Mouse (Mus musculus) adrenal gland, adult (tissue): ENCODE measurements around the gene Krtap8-1.

Source experiments
- DNase-seq, 2 experiments: peaks; one replicate each; pipeline ENCODE4 v3.0.0; 2022 to 2023; ENCODE audit warnings: low spot score in 1 of 2; ENCODE audit not compliant: inconsistent age in 2 of 2

Gene Krtap8-1

DNA sequence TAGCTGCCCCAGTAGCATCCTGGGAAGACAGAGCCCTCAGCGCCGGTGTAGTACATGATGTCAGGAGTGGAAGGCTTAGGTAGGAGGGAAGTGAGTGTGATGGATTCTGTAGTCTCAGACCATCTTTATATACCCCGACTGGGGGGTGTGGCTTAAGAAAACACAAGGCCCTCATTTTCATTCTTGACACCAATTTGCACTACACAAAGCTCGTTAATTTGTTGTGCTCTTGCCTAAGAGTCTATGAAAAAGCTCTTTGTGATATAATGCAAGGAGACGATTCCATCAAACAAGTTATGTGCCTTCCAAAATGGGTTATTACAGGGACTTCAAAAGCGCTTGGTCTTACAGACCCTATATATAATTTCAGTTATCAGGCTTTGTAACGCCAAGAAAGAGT lies at the start of gene Krtap8-1:
Krtap8-1 (minus strand) TSS at position 101 of the 400 bp plus-strand sequence.
- DNase-seq: no peak

DNA sequence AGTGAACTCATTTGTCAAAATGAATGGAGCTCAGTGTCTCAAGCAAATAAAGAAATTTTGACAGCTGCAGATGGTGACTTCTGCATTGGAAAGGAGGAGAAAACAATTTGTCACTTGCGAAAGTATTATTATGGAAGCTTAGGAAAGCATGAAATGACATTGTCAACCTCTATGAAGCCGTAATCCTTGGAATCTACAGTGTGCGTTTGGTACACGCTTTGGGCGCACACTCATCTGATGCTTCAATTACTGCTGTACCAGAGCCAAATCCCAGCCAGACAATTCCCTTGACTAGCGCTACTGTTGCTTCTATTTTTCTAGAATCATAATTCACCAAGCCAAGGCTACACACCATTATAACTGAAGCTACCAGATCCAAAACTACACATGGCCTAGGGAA lies 49.6 kb upstream of the Krtap8-1 start:
- DNase-seq: no peak

DNA sequence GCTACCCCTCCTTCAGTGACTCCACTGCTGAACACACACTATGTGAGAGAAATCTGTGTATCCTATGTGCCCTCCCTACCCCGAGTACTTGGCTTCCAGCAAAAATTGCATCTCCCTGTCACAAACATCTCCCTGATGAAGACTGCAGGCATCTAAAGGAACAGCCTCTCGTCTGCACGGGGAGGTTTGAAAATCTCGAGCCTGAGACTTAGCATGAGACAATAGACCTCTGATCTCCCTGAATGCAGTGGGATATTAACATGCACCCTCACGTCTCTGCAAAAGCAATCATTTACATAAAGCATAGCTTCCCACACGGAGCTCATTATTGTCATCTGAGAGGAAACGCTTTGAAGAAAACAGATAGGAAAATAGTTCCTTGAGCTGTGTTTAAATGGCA lies 42.8 kb upstream of the Krtap8-1 start:
- no peak for DNase-seq

DNA sequence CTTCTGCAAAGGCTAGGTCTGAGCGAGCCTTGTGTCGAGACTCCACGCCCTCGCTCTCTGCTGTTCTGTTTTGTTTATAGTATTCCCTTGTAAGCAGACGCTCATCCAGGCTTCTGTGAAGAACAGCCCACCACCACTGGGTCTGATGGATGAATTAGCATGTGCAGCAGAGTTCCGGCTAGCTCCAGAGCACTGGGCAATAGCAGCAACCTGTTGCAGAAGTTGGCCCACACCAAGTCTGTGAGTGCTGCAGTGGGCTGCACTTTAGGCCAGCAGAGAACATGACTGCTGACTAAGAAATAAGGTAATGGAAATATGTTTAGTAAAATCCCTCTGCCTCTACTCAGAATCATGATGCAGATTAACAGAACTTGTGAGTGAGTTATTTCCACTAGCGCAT lies 42.1 kb upstream of the Krtap8-1 start:
- no peak for DNase-seq

DNA sequence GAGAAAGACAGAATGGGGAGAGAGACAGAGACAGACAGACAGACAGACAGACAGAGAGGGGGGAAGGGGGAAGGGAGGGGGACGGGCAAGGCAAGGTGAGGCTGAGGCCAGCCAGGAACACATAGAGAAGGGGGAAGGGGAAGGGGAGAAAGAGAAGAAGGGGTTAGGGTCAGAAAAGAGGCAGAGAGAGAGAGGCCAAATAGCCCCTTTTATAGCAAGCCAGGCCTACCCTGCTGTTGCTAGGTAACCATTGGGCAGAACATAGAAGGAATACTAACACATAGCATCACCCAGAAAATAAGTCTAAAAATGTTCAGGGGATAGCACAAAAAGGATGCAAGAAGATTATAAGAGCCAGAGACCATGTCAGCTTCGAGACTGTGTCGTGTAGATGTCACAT lies 40.6 kb upstream of the Krtap8-1 start:
- DNase-seq: no peak

DNA sequence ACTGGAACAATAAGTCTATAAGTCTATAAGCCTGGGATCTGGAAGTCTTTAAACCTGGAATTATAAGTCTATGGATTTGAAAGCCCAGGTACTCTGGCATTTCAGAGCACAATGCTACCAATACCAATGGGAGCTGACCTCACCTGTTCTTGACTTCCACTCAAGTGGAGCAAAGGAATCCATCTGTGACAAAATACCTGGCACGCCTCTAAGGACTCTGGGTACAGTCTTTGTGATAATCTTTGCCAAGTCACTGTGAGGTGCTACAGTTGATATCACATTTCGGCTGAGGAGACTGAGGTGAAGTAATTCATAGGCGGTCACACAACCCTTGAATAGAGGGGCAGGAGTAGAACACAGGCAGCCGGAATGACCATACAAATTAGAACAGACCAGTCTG lies 33.2 kb upstream of the Krtap8-1 start:
- DNase-seq: no peak

DNA sequence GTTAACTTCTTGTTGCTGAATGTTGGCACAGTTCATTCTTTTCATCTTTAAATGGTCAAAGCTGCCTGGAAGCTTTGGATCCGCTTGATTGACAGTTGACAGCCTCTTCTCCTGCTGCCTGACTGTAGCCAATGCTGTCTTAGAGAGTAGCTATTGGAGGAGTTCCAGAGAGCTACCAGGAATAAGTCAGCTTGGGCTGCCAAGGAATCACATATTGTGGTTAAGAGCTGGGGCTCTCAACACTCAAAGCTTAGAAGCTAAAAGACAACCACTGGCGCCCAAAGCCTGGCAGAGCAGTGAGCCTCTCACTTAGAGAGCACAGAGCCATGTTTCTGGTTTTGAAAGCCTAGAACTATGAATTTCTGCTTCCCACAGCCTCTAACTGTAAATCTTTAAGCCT lies 32.8 kb upstream of the Krtap8-1 start:
- DNase-seq: no peak

DNA sequence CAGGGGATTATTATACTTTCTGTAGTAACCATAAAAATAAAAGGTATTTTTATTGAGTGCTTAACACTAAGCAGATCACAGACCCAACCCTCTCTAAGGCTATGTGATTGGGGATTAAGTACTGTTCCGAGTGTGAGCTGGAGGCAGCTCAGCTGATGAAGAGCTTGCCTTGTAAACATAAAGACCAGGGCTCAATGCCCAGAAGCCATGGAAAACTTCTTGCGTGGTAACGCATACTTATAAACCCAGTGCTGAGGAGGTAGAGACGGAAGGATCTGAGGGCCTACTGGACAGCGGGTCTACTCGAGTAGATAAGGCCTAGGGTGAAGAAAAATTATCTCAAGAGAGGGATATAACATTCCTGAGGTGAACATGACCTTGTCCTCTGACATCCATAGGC lies 32.3 kb upstream of the Krtap8-1 start:
- DNase-seq: no peak

DNA sequence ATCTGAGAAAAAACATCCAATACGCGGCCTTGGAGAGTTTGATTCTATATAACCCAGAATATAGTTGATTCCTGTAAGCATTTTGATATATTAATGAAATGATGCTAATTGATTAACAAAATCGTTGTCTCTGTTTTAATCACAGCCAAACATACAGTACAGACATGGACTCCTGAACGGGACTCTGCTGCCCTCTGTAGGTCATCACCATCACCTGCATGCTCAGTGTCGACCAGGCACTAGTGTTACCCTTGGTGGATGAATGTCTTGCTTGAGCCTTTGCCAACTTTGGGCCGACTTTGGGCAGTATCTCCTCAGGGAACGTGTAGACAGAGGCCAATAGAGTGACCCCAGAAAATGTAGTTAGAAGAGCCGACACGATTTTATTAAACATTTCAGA lies 29.9 kb upstream of the Krtap8-1 start:
- peak; percentile 60 to 83 for DNase-seq

DNA sequence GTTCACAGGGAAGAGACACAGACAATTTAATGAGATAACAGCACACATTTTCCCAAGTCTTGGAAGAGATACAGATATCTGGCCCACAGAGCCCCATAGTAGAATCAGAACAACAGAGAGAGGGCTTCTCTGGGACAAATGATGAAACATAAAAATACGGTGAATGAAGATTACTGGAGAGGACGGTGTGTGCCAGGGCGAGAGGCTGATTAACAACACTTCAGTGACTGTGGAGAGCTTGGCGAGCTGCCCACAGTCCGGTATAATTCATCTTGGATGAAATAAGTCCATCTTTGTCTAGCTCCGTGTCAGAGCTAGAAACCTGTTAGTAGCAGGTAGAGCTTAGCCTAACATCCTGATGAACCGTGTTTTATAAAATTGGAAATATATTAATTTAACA lies 25.7 kb upstream of the Krtap8-1 start:
- DNase-seq: no peak

DNA sequence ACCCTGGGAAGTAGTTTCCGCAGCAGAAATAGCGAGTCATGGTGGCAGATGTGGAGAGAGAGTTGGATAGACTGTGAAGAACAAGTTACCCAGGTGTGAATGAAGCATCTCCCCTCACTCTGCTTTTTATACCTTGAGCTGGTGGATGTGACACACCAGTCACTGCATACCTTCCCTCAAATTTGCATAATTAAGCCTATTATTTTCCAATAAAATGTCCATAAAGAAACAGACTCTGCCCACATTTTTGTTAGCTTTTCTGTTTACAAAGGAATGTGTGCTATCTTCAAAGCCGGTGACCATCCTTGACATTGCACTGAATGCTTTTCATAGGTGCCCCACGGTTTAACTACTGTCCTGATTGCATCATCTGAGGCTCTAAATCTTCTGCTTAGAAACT lies 20.5 kb upstream of the Krtap8-1 start, which contains the start of gene Krtap7-1:
Krtap7-1 (minus strand) TSS at position 101 of the 400 bp plus-strand sequence.
- DNase-seq: peak; percentile 11 to 57

DNA sequence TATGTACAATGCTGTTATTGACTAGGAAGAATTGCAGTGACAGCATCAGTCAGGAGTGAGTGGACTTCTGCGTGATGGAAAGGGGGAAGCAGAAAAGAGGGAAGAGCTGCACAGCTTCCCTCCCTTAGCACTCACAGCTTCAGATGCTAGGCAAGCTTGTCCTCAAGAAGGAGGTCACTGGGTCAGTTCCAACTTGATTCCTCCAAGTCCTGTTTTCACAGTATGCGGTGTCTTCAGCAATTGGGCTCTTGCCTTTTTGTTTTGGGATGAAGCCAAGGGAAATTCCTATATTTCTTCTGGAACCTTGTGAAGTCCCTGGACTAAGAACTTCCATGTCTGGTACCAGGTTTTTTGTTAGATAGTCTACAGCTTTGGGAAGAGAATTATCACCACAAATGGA lies 15.8 kb upstream of the Krtap8-1 start:
- DNase-seq: no peak

DNA sequence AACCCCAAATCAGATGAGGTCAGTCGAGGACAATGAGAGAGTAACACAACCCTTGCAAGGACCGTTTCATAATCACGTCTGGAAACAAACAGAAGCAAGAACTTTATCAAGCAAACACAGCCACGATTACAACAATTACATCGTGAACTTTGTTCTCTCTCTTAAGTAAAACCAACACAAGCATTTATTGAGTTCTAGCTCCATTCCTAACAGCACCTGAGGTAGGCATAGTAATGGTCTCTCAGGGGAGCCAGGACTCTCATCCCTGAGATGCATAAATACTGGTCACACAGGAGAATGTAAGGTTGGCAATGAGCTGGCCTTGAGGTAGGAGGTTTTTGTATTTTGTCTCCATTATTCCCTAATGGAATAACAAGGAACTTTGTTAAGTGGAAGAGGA lies 14.1 kb upstream of the Krtap8-1 start:
- no peak for DNase-seq

DNA sequence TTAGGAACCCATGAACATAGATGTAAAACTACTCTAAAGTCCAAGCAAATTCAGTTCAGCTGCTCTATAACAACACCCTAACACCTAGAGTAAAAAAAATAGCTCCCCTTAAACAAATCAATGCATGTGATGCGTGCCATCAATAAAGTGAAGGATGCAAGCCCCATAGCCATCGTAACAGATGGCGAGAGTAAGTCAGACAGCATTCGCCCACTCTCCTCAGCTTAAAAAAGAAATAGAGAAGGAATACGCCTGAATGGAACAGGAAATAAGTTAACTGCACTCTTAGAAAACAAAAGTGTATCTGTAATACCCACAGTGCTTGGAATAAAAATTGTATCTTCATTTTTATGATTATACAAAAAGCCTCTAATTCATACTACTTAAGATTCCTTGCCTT lies 9.2 kb upstream of the Krtap8-1 start:
- DNase-seq: no peak

DNA sequence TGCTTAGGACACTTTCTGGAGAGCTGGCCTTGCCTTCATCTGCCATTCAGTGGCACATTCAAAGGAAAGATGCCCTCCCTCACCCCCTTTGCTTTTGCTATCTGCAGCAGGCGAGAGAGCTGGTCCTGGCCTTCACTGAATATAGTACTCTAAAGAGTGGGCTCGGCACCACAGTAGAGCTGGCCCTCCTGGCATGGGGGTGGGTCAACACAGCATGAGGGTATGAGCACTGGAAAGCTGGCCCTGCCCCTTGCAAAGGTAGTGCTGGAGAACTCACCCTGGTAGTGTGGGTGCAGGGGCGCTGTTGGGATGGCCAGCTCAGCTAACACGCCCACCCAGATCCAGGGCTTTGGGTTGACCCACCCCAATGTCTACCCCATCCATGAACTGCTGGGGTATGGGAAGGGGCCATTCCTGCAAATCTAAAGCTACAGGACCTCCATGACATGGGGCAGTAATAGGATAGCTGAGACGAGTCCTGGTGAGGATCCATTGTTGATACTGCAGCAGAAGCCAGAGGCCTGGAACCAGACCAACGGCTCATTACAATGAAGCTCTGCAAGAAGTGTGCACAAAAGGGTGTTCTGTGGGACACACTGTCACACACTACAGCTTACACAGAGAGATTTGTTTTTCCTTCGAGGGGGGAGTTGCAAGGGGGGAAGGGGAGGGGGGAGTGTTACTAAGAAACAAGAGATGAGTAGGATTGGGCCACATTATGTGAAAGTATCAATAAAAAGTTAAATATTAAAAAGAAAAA lies 7.8 kb upstream of the Krtap8-1 start:
- DNase-seq: no peak

DNA sequence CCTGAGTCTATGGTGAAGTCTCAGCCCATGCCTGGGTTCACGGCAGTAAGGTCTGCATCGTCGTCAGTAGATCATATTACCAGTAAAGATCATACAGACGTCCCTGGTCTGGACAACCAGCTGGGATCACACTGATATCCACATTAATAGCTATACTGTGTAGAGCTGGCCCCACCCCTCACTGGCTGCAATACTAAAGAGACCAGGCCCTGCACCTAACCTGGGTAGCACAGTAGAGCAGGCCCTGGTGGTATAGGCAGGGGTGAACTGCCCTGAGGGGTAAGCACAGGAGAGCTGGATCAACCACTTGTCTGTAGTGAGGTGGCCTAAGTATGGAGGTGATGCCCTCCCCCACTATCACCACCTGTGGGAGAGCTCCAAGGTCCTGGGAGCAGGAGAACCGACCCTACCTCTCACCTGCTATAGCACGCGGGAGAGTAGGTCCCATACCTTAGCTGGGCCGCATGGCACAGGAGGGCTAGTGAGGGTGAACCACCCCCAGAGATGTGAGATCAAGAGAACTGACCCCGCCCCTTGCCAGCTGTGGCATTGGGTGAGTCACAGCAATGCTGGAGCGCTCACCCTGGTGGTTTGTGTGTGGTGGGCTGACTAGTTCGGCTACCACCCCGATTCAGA lies 10.0 kb downstream of the Krtap8-1 start:
- no peak for DNase-seq

DNA sequence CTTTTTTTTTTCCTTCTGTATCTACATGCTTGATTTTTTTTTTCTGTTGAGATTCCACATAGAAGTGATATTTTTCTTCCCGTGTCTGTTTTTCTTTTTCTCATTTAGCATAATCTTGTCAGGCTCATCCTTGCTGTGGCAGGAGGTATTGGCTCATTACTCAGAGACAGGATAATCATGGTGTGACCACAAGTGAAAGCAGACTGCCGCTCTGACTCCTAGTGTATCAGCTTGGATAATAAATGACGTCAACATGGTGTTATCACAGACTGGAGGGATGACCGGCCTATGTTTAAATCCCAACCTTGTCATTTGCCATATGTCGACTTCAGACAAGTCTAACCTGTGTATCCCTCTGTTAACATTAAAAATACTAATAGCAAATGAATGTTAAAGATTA lies 26.6 kb downstream of the Krtap8-1 start:
- no peak for DNase-seq
